In genomic region chr8:105692449-105693182, GRCm38 (mm10) we compare ENCODE assay signal across 21 mouse cellular contexts. TPM values are rescaled to one million over a fixed set of nuclear protein-coding genes. Genes with fewer than 3 reads are reported as not detected.
"Had no signal": no experiment of that assay in that cellular context is flagged by ENCODE, and none has a peak within 500 bp of the region (broad histone marks: within the 10 kb centered on the region; RNA-seq: fewer than 3 reads in every experiment).

No protein-coding gene starts in this region.

- H3K4me3 ChIP-seq: megakaryocyte, embryonic 14.5 days had no signal

- DNase-seq: kidney, adult 18-20 months; kidney, postnatal 36 days; layer of hippocampus, adult 9-11 months; liver; liver, embryonic 13.5 days; liver, postnatal 0 days; lung, postnatal 14 days; midbrain, embryonic 14.5 days; right cerebral cortex, adult 18-20 months; right cerebral cortex, postnatal 25 days; thymus, postnatal 36 days had no signal

- H3K9me3 ChIP-seq: liver, embryonic 13.5 days; lung, embryonic 15.5 days; megakaryocyte, embryonic 14.5 days had no signal

- H3K9ac ChIP-seq: limb, embryonic 12.5 days; liver, embryonic 13.5 days; liver, postnatal 0 days; lung, embryonic 15.5 days had no signal

- H3K36me3 ChIP-seq: lung, embryonic 15.5 days had no signal

- H3K27me3 ChIP-seq: lung, embryonic 15.5 days had no signal

- H3K27ac ChIP-seq: limb, embryonic 12.5 days; liver, embryonic 13.5 days; lung, embryonic 15.5 days; macrophage had no signal

RNA-seq across cellular contexts. Expression of gene Carmil2, which starts 6.5 kb away (rescaled TPM):
- polyA plus RNA-seq: macrophage had no signal

RNA-seq across cellular contexts. Expression of gene 4933405L10Rik, which starts 14.8 kb away (rescaled TPM):
- total RNA-seq: left cerebral cortex, postnatal 36 days; monocyte, adult 5-6 weeks had no signal
- polyA plus RNA-seq: kidney, embryonic 16.5 days; liver, embryonic 13.5 days; liver, postnatal 0 days; macrophage; small intestine, adult 2 months; stomach, embryonic 16.5 days; thymus, postnatal 0 days had no signal

RNA-seq across cellular contexts. Expression of gene Enkd1, which starts 15.4 kb away (rescaled TPM):
- total RNA-seq: monocyte, adult 5-6 weeks had no signal
